Mouse (Mus musculus) C2C12 (cell line): ENCODE data around the gene Vwce. TPM values are rescaled to one million over a fixed set of nuclear protein-coding genes. Genes with fewer than 3 reads are reported as not detected.

Experiments used
- H3K27me3 ChIP-seq: one replicate; pipeline ENCODE4 v1.6.1; 2011; ENCODE audit not compliant: control insufficient read depth, insufficient read depth, insufficient read length
- H3K36me3 ChIP-seq: one replicate; pipeline ENCODE4 v1.6.1; 2011; ENCODE audit not compliant: control insufficient read depth, insufficient read depth
- H3K4me3 ChIP-seq: one replicate; pipeline ENCODE4 v1.5.1; 2011; ENCODE audit warnings: mild to moderate bottlenecking, control low read depth; ENCODE audit not compliant: poor library complexity, insufficient read depth, severe bottlenecking
- H3K79me2 ChIP-seq: one replicate; pipeline ENCODE4 v1.6.1; 2011; ENCODE audit not compliant: control insufficient read depth, insufficient read depth
- H3K79me3 ChIP-seq: one replicate; pipeline ENCODE4 v1.6.1; 2011; ENCODE audit warnings: low read depth, control low read depth
- H3ac ChIP-seq: one replicate; pipeline ENCODE3; 2011; ENCODE audit warnings: low read depth; ENCODE audit not compliant: control insufficient read depth, insufficient read length
- CEBPB ChIP-seq: IDR thresholded peaks from one replicate; pipeline ENCODE4 v1.6.1; 2011; ENCODE audit warnings: low read depth, mild to moderate bottlenecking, control low read depth, moderate library complexity
- CTCF ChIP-seq: IDR thresholded peaks from one replicate; pipeline ENCODE4 v1.5.1; 2011; ENCODE audit not compliant: control insufficient read depth, insufficient read depth, insufficient read length
- FOSL1 ChIP-seq: IDR thresholded peaks from one replicate; pipeline ENCODE4 v1.8.0; 2011; ENCODE audit warnings: mild to moderate bottlenecking, low read length; ENCODE audit not compliant: poor library complexity, insufficient read depth, severe bottlenecking
- MAX ChIP-seq: IDR thresholded peaks from one replicate; pipeline ENCODE4 v1.6.1; 2011; ENCODE audit warnings: mild to moderate bottlenecking, control low read depth
- MYOD1 ChIP-seq: IDR thresholded peaks from one replicate; pipeline ENCODE4 v1.6.1; 2011; ENCODE audit warnings: low read depth; ENCODE audit not compliant: control insufficient read depth, insufficient read length
- MYOG ChIP-seq: IDR thresholded peaks from one replicate; pipeline ENCODE4 v1.6.1; 2011; ENCODE audit not compliant: control insufficient read depth, insufficient read length; ENCODE audit errors: extremely low read depth
- USF1 ChIP-seq: IDR thresholded peaks from one replicate; pipeline ENCODE4 v1.6.1; 2011; ENCODE audit warnings: low read depth, mild to moderate bottlenecking, control low read depth, moderate library complexity
- polyA plus RNA-seq: library from polyadenylated mRNA; unstranded; fragments of >200 nt; fragmentation: generic; extraction: Trizol; gene quantifications from one replicate; pipeline ENCODE4 v1.2.1, GENCODE M21; 2012; ENCODE audit warnings: missing spikeins

The Vwce gene
- polyA plus RNA-seq, 1 experiment = 0.11 TPM

- Histone ChIP-seq H3K4me3 (no peak overlapping the region), H3K79me2 (no peaks in the 10 kb centered on the region), H3K36me3 (peaks cover 54% of the 10 kb centered on the region), H3ac (no peak overlapping the region), H3K27me3 (no peaks in the 10 kb centered on the region), H3K79me3 (no peaks in the 10 kb centered on the region)
- TF ChIP-seq CTCF (no peak), MYOG (no peak), USF1 (no peak), CEBPB (no peak), FOSL1 (no peak), MYOD1 (no peak), MAX (no peak)
These were observed 42.2 kb upstream of the Vwce start for GRCm38 (mm10) chr19:10591659-10592377.

- H3ac ChIP-seq = no peak overlapping the region
- H3K79me2 ChIP-seq = no peaks in the 10 kb centered on the region
- H3K4me3 ChIP-seq = no peak overlapping the region
- no peaks in the 10 kb centered on the region for H3K27me3 ChIP-seq
- peaks cover 38% of the 10 kb centered on the region for H3K36me3 ChIP-seq
- H3K79me3 ChIP-seq = no peaks in the 10 kb centered on the region
- no peak for TF ChIP-seq CEBPB
- TF ChIP-seq CTCF = no peak
- no peak for TF ChIP-seq MYOD1
- no peak for TF ChIP-seq MYOG
- TF ChIP-seq FOSL1 = no peak
- no peak for TF ChIP-seq USF1
- TF ChIP-seq MAX = no peak
These were observed 35.8 kb upstream of the Vwce start for GRCm38 (mm10) chr19:10598188-10598587.

GRCm38 (mm10) chr19:10599648-10600047 lies 34.4 kb upstream of the Vwce start:
- TF ChIP-seq FOSL1 (no peak), CTCF (no peak), MAX (no peak), MYOG (no peak), CEBPB (no peak), MYOD1 (no peak), USF1 (no peak)
- no peaks in the 10 kb centered on the region for H3K79me3 ChIP-seq
- no peak overlapping the region for H3ac ChIP-seq
- peaks cover under 1% of the 10 kb centered on the region for H3K79me2 ChIP-seq
- H3K27me3 ChIP-seq = no peaks in the 10 kb centered on the region
- H3K36me3 ChIP-seq = peaks cover 27% of the 10 kb centered on the region
- H3K4me3 ChIP-seq = no peak overlapping the region

GRCm38 (mm10) chr19:10602247-10602769 lies 31.7 kb upstream of the Vwce start:
- Histone ChIP-seq H3K27me3 (no peaks in the 10 kb centered on the region), H3K4me3 (no peak overlapping the region), H3K79me2 (peaks cover 27% of the 10 kb centered on the region), H3K36me3 (peaks cover 25% of the 10 kb centered on the region), H3ac (peak overlapping the region; percentile 78), H3K79me3 (peaks cover 19% of the 10 kb centered on the region)
- TF ChIP-seq MYOG (no peak), MYOD1 (no peak), USF1 (no peak), CEBPB (no peak)

GRCm38 (mm10) chr19:10602787-10603186 lies 31.2 kb upstream of the Vwce start:
- Histone ChIP-seq H3K4me3 (no peak overlapping the region), H3K79me3 (peaks cover 24% of the 10 kb centered on the region), H3K79me2 (peaks cover 32% of the 10 kb centered on the region), H3K27me3 (no peaks in the 10 kb centered on the region), H3K36me3 (peaks cover 29% of the 10 kb centered on the region), H3ac (peak overlapping the region; percentile 78)
- TF ChIP-seq CTCF = peak; percentile 85
- no peak for TF ChIP-seq FOSL1
